Mouse (Mus musculus) lung, postnatal 0 days (tissue): ENCODE results near the gene Dpysl4.

Source experiments
- CTCF ChIP-seq: IDR thresholded peaks from 2 replicates; pipeline ENCODE4 v1.5.1; 2016; ENCODE audit warnings: antibody characterized with exemption, mild to moderate bottlenecking
- EP300 ChIP-seq: IDR thresholded peaks from 2 replicates; pipeline ENCODE4 v1.6.1; 2016; ENCODE audit warnings: antibody characterized with exemption, mild to moderate bottlenecking, control low read depth

DNA sequence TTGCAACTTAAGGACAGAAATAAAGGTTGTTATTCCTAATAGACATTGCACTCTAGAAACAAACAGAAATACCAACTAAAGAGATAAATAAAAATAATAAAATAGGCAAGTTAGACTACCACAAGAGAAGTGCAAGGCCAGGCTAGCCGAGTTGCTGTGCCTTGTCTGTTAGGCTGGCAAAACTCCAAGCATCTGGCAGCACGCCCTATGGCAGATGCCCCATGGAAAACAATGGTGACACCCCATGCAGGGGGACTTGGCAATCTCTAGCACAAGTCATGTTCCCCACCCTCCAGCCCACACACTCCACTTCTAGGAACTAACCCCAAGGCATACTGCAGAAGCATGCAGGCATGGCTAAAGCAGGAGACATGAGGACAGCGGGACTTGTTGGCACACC, 47.6 kb downstream of the Dpysl4 start:
- TF ChIP-seq EP300 (no peak), CTCF (no peak)
